Mouse (Mus musculus): Measurements from ENCODE around the gene Cpox. TPM values are rescaled to one million over a fixed set of nuclear protein-coding genes. Genes with fewer than 3 reads are reported as not detected.

The Cpox gene
- 187 TPM for polyA plus RNA-seq (2014; fragmentation: Illumina TruSeq; extraction: RNeasy Lipid Tissue Mini Kit (QIAGEN cat#74804); ENCODE audit: low read depth, low replicate concordance)

DNA sequence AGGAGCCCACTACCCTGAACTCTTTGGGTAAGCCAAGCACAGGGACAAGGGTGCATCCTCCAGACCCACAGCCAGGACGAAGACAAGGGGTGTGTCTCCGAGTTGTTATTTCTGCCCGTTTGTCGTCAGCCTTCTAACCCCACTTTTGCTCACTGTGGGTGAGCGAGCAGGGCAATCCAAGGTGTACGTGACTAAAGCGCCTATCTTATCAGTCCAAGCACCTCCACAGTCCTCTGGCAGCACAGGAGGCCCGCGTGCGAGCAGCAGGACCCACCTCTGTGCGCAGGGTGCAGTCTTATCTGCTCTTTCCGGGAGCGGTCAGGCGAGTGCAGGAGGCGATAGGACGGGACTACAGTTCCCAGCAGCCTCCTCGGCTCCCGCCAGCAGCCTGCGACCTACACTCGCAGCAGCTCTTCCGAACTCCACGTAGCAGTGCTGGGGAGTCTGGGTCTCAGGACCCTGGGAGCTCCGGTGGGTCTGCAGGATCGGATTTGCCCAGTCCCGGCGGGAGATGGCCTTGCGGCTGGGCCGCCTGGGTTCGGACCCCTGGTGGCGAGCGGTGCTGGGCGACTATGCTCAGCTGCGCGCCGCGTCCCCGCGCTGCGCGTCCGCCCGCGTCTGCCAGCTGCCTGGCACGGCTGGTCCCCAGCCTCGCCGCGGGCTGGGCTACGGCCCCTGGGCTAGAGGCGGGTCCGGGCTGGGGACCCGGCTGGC, at the start of gene Cpox:
Gene Cpox, plus strand, starts transcription at position 376 of the 714 bp plus-strand sequence.

DNA sequence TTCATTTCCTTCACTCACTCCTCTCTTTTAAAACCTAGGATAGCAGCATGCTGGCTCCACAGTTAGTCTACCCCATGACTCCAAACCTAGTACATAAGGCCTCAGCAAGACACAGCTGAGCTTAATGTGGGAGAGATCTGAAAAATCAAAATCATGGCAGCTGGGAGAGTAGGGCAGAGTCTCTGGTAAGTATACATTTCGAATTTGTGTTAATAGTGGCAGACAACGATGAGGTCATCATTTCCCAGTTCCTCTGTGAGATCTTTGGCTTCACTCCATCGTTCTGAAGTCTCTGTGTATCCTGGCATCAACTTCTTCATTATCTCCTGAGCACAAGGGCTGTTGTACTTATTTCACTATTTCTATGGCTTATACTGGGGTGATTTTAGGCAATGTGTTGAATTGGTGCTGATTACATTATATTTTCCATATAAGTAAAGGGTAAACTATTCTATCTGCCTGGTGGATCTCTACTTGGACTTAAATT, 31.4 kb upstream of the Cpox start, which contains the start of gene E330017A01Rik:
Gene E330017A01Rik, minus strand, starts transcription at position 51 of the 487 bp plus-strand sequence.

DNA sequence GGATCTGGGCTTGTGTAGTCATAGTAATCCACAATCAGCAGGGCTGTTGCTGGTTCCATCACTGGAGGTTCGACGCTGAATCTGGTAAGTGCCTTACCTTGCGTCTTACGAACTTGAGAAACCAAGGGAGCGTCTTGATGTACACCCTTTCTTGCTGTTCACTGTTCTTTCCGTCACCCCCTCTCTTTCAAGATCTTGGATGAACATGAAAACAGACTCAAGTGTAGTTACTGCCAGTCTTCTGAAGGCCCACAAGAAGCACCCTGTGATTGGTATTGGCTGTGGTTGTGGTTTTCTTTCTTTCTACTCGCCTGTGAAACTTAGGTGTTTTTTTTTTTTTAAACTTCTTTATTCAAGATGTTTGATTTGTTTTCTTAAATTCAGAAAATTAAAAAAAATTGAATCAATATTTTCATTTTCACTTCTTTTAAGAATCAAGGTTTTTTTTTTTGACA, 48.6 kb downstream of the Cpox start, which contains the start of gene Gpr15:
Gene Gpr15, minus strand, starts transcription at position 405 of the 455 bp plus-strand sequence.

DNA sequence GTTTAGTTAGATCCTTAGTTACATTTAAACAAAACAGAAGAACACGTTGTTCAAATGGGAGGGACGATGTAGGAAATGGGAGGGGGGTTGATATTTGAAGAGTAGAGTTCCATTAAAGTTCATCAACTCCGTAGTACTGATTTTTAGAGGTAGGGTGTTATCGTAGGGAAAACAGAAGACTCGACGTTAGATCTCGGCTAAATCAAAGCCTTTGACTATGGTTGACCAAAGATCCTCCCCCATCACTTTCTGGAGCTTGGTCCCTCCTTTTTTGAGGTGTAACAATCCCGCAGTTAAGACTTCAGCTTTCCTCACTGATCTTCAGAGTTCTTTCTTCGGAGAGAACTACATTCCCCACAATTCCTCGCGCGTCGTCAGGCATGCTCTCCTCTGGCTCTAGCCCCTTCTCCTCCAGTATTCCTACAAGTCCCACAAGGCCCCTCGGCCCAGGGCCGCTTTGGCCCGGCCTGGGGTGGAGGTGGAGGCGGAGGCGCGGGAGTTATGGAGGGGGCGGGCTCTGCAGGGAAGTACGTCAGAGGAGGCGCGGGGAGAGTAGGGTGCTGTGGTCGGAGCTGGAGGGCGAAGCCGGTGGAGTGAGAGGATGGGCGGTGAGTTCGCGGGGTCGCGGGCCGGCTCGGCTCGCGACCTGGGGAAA, 57.5 kb downstream of the Cpox start, which contains the start of gene Cldnd1:
Gene Cldnd1, plus strand, starts transcription at position 434 of the 655 bp plus-strand sequence.

DNA sequence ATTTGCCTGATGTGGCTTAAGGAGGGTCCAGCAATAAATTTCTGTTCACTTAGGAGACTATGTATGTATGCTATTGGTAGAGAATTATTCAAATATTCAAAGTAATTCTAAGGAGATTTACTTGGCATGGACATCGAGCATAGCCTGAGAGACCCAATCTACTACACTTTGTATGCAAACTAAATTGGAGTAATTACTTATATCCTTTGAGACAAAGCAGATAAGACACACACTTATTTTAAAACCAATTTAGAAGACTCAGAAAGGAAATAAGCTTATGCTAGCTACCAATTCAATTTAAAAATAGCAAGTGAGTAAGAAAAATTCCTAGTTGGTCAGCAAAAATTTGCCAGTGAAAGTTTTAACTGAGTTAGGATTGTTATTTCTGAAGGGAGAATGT, 93.0 kb downstream of the Cpox start, which contains the start of gene Olfr172:
Gene Olfr172, minus strand, starts transcription at position 101 of the 400 bp plus-strand sequence.

Other genes with a start within 250 kb of the Cpox start
- gene St3gal6, start 146.0 kb upstream of the Cpox start, polyA plus RNA-seq (2014; fragmentation: Illumina TruSeq; extraction: RNeasy Lipid Tissue Mini Kit (QIAGEN cat#74804); ENCODE audit: low read depth, low replicate concordance): 20.3 TPM
- not detected for gene Gm813, start 53.3 kb upstream of the Cpox start, polyA plus RNA-seq (2014; fragmentation: Illumina TruSeq; extraction: RNeasy Lipid Tissue Mini Kit (QIAGEN cat#74804); ENCODE audit: low read depth, low replicate concordance)
- gene E330017A01Rik, start 31.6 kb upstream of the Cpox start, polyA plus RNA-seq (2014; fragmentation: Illumina TruSeq; extraction: RNeasy Lipid Tissue Mini Kit (QIAGEN cat#74804); ENCODE audit: low read depth, low replicate concordance): not detected
- gene Gpr15, start 48.8 kb downstream of the Cpox start, polyA plus RNA-seq (2014; fragmentation: Illumina TruSeq; extraction: RNeasy Lipid Tissue Mini Kit (QIAGEN cat#74804); ENCODE audit: low read depth, low replicate concordance): not detected
- 39.4 TPM for gene Cldnd1, start 57.6 kb downstream of the Cpox start, polyA plus RNA-seq (2014; fragmentation: Illumina TruSeq; extraction: RNeasy Lipid Tissue Mini Kit (QIAGEN cat#74804); ENCODE audit: low read depth, low replicate concordance)
- gene Olfr172, start 92.9 kb downstream of the Cpox start, polyA plus RNA-seq (2014; fragmentation: Illumina TruSeq; extraction: RNeasy Lipid Tissue Mini Kit (QIAGEN cat#74804); ENCODE audit: low read depth, low replicate concordance): not detected
- gene Olfr173, start 130.0 kb downstream of the Cpox start, polyA plus RNA-seq (2014; fragmentation: Illumina TruSeq; extraction: RNeasy Lipid Tissue Mini Kit (QIAGEN cat#74804); ENCODE audit: low read depth, low replicate concordance): not detected
- gene Olfr175-ps1, start 156.5 kb downstream of the Cpox start, polyA plus RNA-seq (2014; fragmentation: Illumina TruSeq; extraction: RNeasy Lipid Tissue Mini Kit (QIAGEN cat#74804); ENCODE audit: low read depth, low replicate concordance): not detected
- not detected for gene Olfr177, start 204.5 kb downstream of the Cpox start, polyA plus RNA-seq (2014; fragmentation: Illumina TruSeq; extraction: RNeasy Lipid Tissue Mini Kit (QIAGEN cat#74804); ENCODE audit: low read depth, low replicate concordance)
- gene Olfr178, start 221.8 kb downstream of the Cpox start, polyA plus RNA-seq (2014; fragmentation: Illumina TruSeq; extraction: RNeasy Lipid Tissue Mini Kit (QIAGEN cat#74804); ENCODE audit: low read depth, low replicate concordance): not detected

All from liver, adult 10 weeks (tissue).